Mouse (Mus musculus) midbrain, embryonic 10.5 days (tissue): ENCODE data around the gene Zfp366. TPM values are rescaled to one million over a fixed set of nuclear protein-coding genes. Genes with fewer than 3 reads are reported as not detected.
A peak's percentile ranks its signal among the peaks of the same experiment; 100 is the strongest.

Experiments used
- DNase-seq: peaks from one replicate; pipeline ENCODE4 v3.0.0-alpha.2; 2017; ENCODE audit warnings: low spot score
- H3K27ac ChIP-seq: fragments of 300-500 bp; sonication (generic); replicated peaks from 2 replicates; pipeline ENCODE4 v1.5.1; 2016; ENCODE audit warnings: mild to moderate bottlenecking
- H3K27me3 ChIP-seq: fragments of 300-500 bp; sonication (generic); 2 replicates; pipeline ENCODE4 v1.6.1; 2016; ENCODE audit warnings: low read depth, mild to moderate bottlenecking; ENCODE audit not compliant: poor library complexity, severe bottlenecking
- H3K36me3 ChIP-seq: fragments of 300-500 bp; sonication (generic); 2 replicates; pipeline ENCODE4 v1.6.1; 2016; ENCODE audit warnings: mild to moderate bottlenecking, moderate library complexity
- H3K4me1 ChIP-seq: fragments of 300-500 bp; sonication (generic); 2 replicates; pipeline ENCODE4 v1.6.1; 2016
- H3K4me3 ChIP-seq: fragments of 300-500 bp; sonication (generic); 2 replicates; pipeline ENCODE4 v1.5.1; 2016; ENCODE audit warnings: mild to moderate bottlenecking, moderate library complexity
- H3K9me3 ChIP-seq: fragments of 300-500 bp; sonication (generic); replicated peaks from 2 replicates; pipeline ENCODE4 v1.6.1; 2016; ENCODE audit warnings: mild to moderate bottlenecking
- WGBS: fragments of 180-500 bp; shearing (Covaris S2); methylation state at CpG from one replicate; pipeline ENCODE4 v1.1.7; 2016; 5-methylcytosine and 5-hydroxymethylcytosine counted together
- polyA plus RNA-seq: library from polyadenylated mRNA; unstranded; fragments of >200 nt; fragmentation: Nextera tagmentation; extraction: Ambion mirVana; gene quantifications from 2 replicates; pipeline ENCODE4 v1.2.1, GENCODE M21; 2016

Zfp366 gene
- polyA plus RNA-seq, 1 experiment from 2014 or later: 0.44 TPM

DNA sequence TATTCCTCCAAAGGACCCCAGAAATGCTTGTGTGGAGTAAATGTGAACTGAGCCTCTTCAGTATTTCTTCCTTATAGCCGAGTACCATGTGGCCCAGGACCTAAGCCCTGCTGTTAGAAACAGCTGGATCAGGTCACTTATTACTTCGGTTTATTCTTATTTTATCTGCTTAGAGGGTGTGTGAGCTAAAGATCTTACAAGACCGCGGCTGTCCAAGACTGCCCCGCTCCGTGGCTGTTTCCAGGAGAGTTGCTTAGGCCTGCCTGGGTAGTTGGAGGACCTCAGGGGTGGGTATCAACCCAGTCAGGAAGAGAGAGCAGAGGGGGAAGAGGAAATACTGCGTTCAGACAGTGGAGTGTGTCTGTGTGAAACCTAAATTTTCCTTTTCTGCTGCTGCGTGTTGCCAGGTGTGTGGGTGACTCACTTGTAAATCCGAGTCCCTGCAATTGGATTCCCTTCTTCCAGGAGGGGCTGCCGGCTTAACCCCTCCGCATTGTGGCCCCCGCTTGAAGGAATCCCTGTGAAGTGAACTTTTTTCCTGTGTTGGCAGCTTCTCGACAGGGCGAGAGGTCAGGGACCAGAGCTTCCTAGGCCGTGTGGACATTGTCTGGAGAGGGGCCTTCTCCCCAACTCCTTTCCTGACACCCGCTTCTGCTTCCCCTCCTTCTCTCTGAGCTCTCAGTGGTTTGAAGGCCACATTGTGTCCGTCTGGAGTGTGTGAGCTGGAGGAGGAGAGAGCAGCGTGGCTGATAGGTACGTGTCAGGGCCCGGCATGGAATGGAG lies 51.0 kb downstream of the Zfp366 start:
- WGBS: 81% methylated on average over 20 of the region's 20 CpGs
- no peaks in the 10 kb centered on the region for H3K36me3 ChIP-seq
- H3K27ac ChIP-seq: peak overlapping the region; percentile 50; the same call in 1 of the 2 replicates

DNA sequence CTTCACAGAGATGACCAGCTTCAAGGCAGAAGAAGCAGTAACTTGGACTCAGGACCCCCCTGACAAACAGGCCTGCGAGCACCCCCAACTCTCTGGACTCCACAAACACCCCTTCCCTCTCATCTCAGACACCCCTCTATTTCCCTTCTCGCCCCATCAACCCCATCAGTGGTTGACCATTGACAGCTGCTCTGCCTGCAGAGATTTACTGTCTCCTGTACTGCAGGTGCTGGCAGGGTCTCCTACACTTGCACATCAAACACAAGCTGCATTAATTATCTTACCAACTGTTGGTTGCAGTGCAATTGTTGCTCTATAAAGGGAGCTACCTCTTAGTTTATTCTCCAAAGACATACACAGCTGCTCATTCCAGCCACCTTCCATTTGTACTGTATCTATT lies 51.6 kb downstream of the Zfp366 start:
- Histone ChIP-seq H3K27me3 (no peaks in the 10 kb centered on the region), H3K4me1 (peaks cover 25% of the 10 kb centered on the region), H3K36me3 (no peaks in the 10 kb centered on the region), H3K9me3 (no peaks in the 10 kb centered on the region), H3K27ac (peak overlapping the region; percentile 50; the same call in 1 of the 2 replicates), H3K4me3 (no peak overlapping the region)
- DNase-seq: no peak
- 72% methylated on average over 2 of the region's 2 CpGs for WGBS

More for the DNA sequence above, 51.0 kb downstream of the Zfp366 start:
- H3K9me3 ChIP-seq: no peaks in the 10 kb centered on the region
- H3K27me3 ChIP-seq: no peaks in the 10 kb centered on the region
- H3K4me1 ChIP-seq: peaks cover 25% of the 10 kb centered on the region
- DNase-seq: no peak
- no peak overlapping the region for H3K4me3 ChIP-seq

DNA sequence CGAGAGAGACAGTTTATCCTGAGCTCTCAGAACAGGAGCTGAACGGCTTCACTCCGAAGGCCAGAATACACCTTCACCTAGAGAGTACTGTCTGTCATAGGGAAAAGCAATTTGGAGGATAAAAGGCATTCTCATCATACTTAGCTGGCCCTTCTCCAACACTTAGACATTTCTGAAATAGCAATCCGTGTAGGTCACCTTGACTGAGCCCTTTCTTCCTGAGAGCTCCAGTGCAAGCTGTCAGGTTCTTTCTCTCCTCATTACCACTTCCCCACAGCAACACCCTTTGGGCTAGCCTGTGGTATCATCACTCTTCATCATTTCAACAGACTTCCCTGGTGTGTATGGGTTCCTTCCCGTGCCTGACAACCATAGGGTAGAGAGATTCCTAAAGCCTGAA lies 52.5 kb downstream of the Zfp366 start:
- no peak for DNase-seq
- no peaks in the 10 kb centered on the region for H3K36me3 ChIP-seq
- peaks cover 25% of the 10 kb centered on the region for H3K4me1 ChIP-seq
- no peak overlapping the region for H3K4me3 ChIP-seq
- 85% methylated on average over 5 of the region's 5 CpGs for WGBS
- H3K9me3 ChIP-seq: no peaks in the 10 kb centered on the region
- H3K27ac ChIP-seq: no peak overlapping the region; the same call in 1 of the 2 replicates
- H3K27me3 ChIP-seq: no peaks in the 10 kb centered on the region

DNA sequence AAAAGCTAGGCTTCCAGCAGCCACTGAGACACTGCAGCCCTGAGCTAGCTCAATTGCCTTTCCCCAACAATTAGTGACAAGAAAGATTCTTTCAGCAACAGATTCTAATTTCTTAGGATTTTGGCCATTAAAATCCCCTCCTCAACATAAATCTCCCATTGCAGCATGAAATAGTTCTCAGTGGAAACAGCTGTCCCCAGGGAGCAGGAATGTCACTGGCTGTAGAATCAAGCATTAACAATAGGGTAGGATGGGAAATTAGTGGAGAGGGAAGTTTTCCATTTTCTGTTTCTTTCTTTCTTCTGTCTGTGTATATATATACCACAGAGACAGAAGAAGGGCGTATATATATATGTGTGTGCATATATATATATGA lies 53.2 kb downstream of the Zfp366 start:
- WGBS: 95% methylated on average over 1 of the region's 1 CpGs
- peaks cover 25% of the 10 kb centered on the region for H3K4me1 ChIP-seq
- DNase-seq: no peak
- H3K27me3 ChIP-seq: no peaks in the 10 kb centered on the region
- no peaks in the 10 kb centered on the region for H3K36me3 ChIP-seq
- no peak overlapping the region for H3K27ac ChIP-seq
- no peaks in the 10 kb centered on the region for H3K9me3 ChIP-seq
- no peak overlapping the region for H3K4me3 ChIP-seq

DNA sequence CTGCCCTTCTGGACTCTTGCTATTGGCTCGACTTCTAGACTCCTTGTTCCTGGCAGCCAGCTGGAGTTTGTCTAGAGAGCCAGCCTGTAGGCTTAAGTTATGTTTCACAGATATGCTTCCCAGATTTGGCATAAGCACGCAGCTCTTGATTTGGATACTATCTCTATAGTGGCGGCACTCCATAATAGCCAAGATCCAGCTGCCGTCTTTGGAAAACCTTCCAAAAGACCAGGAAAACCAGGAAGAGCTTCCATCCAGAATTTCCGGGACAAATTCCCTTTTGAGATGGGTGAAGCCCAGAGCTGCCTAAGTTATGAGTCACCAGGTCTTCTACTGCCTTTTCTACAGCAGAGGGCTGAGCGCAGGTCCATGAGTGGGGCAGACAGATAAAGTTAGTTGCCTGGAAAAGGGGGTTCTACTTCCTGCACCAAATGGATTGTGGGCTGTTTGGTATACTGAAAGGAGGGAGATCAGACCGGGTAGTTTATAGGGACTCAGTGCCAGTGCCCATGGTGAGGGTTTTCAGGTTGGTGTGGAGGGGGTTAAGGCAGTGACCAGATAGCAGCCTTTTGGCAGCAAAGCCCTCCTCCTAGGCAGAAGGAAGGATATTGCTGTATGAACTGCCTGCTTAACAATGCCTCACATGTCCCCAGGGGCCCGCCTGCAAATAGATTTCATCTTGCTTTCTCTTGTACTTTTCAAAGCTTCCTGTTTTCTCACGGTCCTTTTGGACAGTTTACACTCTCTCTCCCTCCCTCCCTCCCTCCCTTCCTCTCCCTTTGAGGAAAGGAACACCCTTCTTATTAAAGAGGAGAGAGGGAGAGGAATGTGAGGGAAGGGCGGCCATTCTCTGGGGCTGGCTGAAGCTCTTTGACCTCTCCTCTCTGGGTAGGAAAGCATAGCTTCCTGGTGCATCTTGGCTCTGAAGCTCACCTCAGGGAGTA lies 53.9 kb downstream of the Zfp366 start:
- H3K27me3 ChIP-seq: no peaks in the 10 kb centered on the region
- H3K27ac ChIP-seq: peak overlapping the region; percentile 76
- DNase-seq: peak; percentile 44
- H3K36me3 ChIP-seq: no peaks in the 10 kb centered on the region
- 73% methylated on average over 10 of the region's 10 CpGs for WGBS
- H3K9me3 ChIP-seq: no peaks in the 10 kb centered on the region
- no peak overlapping the region for H3K4me3 ChIP-seq
- H3K4me1 ChIP-seq: peaks cover 25% of the 10 kb centered on the region

DNA sequence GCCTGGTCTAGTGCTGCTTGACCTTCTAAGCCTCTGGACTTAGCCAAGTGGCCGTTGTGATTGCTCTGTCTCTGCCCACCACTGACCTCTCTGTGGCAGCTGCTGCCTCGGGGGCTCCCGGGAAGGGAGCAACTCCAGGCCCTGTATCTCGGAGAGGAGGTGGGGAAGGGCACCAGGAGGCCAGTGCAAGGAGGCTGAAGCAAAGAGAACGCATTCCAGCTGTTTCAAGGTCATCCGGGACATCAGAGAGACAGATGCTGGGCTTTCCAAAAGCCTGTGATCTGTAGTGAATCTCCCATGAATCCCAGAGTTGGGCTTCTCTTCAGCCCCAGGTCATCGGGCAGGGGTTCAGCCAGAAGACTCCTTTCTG lies 54.5 kb downstream of the Zfp366 start:
- WGBS: 40% methylated on average over 7 of the region's 7 CpGs
- no peak for DNase-seq
- H3K27me3 ChIP-seq: no peaks in the 10 kb centered on the region
- peak overlapping the region; percentile 76 for H3K27ac ChIP-seq
- no peak overlapping the region for H3K4me3 ChIP-seq
- H3K9me3 ChIP-seq: no peaks in the 10 kb centered on the region
- H3K36me3 ChIP-seq: no peaks in the 10 kb centered on the region
- H3K4me1 ChIP-seq: peaks cover 25% of the 10 kb centered on the region

DNA sequence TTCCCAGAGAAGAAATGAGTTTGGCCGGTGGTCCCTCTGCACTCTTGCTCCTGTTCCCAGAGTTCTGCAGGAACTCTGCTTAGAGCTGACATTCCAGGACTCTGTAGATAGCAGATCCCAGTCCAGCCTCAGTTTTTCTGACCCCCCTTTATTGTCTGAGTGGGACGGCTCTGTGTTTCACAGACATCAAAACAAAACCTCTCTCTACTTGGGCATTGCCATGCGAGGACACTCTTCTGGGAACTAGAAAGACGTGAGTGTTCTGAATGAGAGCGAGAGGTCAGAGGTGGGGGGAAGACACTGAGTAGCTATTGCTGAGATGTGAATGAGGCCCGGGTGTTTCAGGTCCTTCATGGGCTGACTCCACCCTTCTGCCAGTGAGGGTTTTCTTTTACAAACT lies 55.1 kb downstream of the Zfp366 start:
- H3K4me3 ChIP-seq: no peak overlapping the region
- H3K27me3 ChIP-seq: no peaks in the 10 kb centered on the region
- no peaks in the 10 kb centered on the region for H3K36me3 ChIP-seq
- H3K4me1 ChIP-seq: peaks cover 30% of the 10 kb centered on the region
- H3K27ac ChIP-seq: peak overlapping the region; percentile 76
- no peaks in the 10 kb centered on the region for H3K9me3 ChIP-seq
- 36% methylated on average over 6 of the region's 6 CpGs for WGBS
- no peak for DNase-seq

DNA sequence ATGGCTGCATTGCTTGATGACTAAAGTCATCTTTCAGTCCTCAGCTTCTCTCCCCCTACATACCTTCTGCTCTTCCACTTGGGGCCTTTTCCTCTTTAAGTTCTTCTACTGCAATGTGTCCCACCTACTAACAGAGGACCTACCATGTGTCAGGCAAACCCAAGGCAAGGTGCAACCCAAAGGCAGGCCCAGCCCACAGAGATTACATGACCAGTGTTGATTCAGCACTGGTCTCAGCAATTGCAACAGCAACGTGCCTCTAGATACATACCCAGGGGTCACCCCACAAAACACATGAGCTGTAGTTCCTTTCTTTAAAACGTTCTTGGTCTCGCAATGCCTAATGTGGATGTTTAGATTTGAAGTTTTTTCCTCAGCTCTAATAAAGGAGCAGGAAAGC lies 57.4 kb downstream of the Zfp366 start:
- no peaks in the 10 kb centered on the region for H3K9me3 ChIP-seq
- no peak overlapping the region for H3K4me3 ChIP-seq
- DNase-seq: no peak
- no peaks in the 10 kb centered on the region for H3K27me3 ChIP-seq
- 92% methylated on average over 3 of the region's 3 CpGs for WGBS
- no peak overlapping the region for H3K27ac ChIP-seq
- H3K4me1 ChIP-seq: peaks cover 42% of the 10 kb centered on the region
- no peaks in the 10 kb centered on the region for H3K36me3 ChIP-seq

DNA sequence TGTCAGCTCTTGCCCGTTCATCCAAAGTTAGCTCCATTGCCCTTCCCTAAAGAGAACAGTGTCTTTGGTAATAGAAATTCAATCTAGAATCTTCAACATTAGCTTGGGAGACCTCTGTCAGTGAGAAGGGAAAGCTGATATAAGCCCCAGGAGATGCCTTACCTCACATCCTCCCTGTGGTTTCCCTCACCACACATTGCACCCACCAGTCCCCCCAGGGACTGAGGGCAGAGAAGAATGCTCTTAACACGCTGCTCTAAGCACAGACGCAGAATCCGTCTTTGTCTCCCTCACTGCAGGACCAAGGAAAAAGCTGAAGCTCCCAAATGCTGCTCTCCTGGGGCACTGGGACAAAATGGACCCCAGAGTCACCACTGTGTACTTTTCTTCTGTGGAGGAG lies 58.3 kb downstream of the Zfp366 start:
- peaks cover 42% of the 10 kb centered on the region for H3K4me1 ChIP-seq
- DNase-seq: no peak
- no peaks in the 10 kb centered on the region for H3K27me3 ChIP-seq
- no peaks in the 10 kb centered on the region for H3K36me3 ChIP-seq
- 74% methylated on average over 4 of the region's 4 CpGs for WGBS
- no peak overlapping the region for H3K4me3 ChIP-seq
- H3K27ac ChIP-seq: no peak overlapping the region
- H3K9me3 ChIP-seq: no peaks in the 10 kb centered on the region

DNA sequence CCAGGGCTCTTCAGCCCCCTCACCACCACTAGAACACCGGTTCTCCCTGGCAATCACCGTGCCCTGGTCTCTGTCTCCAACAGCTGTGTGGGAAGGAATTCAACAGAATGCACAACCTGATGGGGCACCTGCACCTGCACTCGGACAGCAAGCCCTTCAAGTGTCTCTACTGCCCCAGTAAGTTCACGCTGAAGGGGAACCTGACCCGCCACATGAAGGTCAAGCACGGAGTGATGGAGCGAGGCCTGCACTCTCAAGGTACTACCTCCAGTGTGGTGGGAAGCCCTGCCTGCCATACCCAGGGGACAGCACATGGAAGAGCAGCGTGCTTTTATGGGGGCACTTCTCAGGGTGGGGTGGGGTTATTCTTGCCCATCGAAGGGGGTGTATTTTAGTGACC lies 59.2 kb downstream of the Zfp366 start:
- WGBS: 91% methylated on average over 9 of the region's 9 CpGs
- DNase-seq: no peak
- Histone ChIP-seq H3K27ac (no peak overlapping the region), H3K36me3 (no peaks in the 10 kb centered on the region), H3K27me3 (no peaks in the 10 kb centered on the region), H3K4me1 (peaks cover 37% of the 10 kb centered on the region), H3K9me3 (no peaks in the 10 kb centered on the region), H3K4me3 (no peak overlapping the region)

DNA sequence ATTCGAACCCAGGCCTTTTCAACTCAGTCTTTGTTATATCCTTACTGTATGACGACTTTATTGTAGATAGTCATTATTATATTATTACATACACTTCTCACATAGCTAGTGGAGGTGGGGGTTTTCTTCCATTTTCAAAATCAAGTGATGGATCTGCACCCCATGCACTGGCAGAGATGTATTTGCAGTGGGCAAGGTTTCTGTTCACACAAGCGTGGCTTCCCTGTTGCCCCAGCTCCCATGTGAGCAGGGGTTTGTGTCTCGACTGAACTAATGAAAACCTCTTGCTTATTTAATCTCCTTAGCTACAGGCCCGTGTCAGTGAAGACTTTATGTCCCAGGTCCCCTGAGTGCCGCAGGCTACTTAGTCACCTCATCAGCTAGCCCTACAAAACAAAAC lies 59.8 kb downstream of the Zfp366 start:
- no peaks in the 10 kb centered on the region for H3K27me3 ChIP-seq
- H3K9me3 ChIP-seq: no peaks in the 10 kb centered on the region
- H3K4me3 ChIP-seq: no peak overlapping the region
- DNase-seq: no peak
- H3K27ac ChIP-seq: 0 out of 2 replicates have a peak overlapping the region, but pooled peaks have one; percentile 65
- 41% methylated on average over 6 of the region's 6 CpGs for WGBS
- no peaks in the 10 kb centered on the region for H3K36me3 ChIP-seq
- peaks cover 30% of the 10 kb centered on the region for H3K4me1 ChIP-seq

DNA sequence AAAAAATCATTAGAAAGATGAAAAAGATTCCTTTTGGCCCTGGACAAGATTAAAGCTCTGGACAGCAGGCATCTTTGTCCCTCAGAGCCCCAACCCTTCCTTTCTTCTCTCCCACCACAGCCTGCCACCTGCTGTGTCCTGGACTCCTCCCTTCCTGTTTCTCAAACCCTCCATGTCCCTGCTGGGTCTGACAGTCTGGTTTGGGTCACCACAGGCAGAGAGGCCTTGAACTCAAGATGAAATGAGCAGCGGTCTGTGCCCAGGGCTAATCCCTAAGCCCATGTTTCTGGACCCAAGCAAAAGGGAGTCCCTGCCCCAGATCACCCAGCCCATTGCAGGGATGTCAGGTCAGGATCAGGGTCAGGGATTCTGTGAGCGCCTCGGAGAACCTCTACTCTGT lies 60.3 kb downstream of the Zfp366 start:
- Histone ChIP-seq H3K27me3 (no peaks in the 10 kb centered on the region), H3K4me1 (peaks cover 26% of the 10 kb centered on the region), H3K4me3 (no peak overlapping the region), H3K9me3 (no peaks in the 10 kb centered on the region), H3K36me3 (no peaks in the 10 kb centered on the region), H3K27ac (peak overlapping the region; percentile 65)
- 24% methylated on average over 3 of the region's 3 CpGs for WGBS
- DNase-seq: peak; percentile 45
